Comparison of ENCODE assay signal across 17 mouse cellular contexts in genomic region chr8:70208130-70208529, GRCm38 (mm10). TPM values are rescaled to one million over a fixed set of nuclear protein-coding genes. Genes with fewer than 3 reads are reported as not detected.
DNase-seq lines count a peak whose midpoint lies in the region; ATAC-seq lines count a peak whose summit lies in the region.
"Had no signal": no experiment of that assay in that cellular context is flagged by ENCODE, and none has a peak within 500 bp of the region (broad histone marks: within the 10 kb centered on the region; RNA-seq: fewer than 3 reads in every experiment).

No protein-coding gene starts in this region.

- 23% methylated on average over 1 of the region's 1 CpGs for WGBS in kidney, embryonic 14.5 days
- 31% methylated on average over 1 of the region's 1 CpGs for WGBS in embryonic facial prominence, embryonic 10.5 days
- WGBS in liver, embryonic 11.5 days, result 70% methylated on average over 1 of the region's 1 CpGs

- no peaks in the 10 kb centered on the region for H3K36me3 ChIP-seq in kidney, embryonic 14.5 days (ENCODE audit: control insufficient read depth, insufficient read depth, low read length)
- H3K36me3 ChIP-seq in embryonic facial prominence, embryonic 10.5 days (replicated peaks), result no peaks in the 10 kb centered on the region
- no peaks in the 10 kb centered on the region for H3K36me3 ChIP-seq in liver, embryonic 11.5 days (ENCODE audit: control insufficient read depth, insufficient read depth, low read length)
- H3K36me3 ChIP-seq: hindbrain, embryonic 13.5 days; intestine, embryonic 15.5 days; neural tube, embryonic 12.5 days had no signal

- no peak overlapping the region for H3K4me3 ChIP-seq in kidney, embryonic 14.5 days (ENCODE audit: low read length)
- no peak overlapping the region for H3K4me3 ChIP-seq in embryonic facial prominence, embryonic 10.5 days
- H3K4me3 ChIP-seq in liver, embryonic 11.5 days (ENCODE audit: low read depth, low read length), result no peak overlapping the region
- H3K4me3 ChIP-seq: hindbrain, embryonic 13.5 days; intestine, embryonic 15.5 days; neural tube, embryonic 12.5 days had no signal

- ATAC-seq in kidney, embryonic 14.5 days (ENCODE audit: low FRiP score, low TSS enrichment), result no peak
- no peak for ATAC-seq in liver, embryonic 11.5 days (replicated peaks; ENCODE audit: low FRiP score)
- ATAC-seq: intestine, embryonic 15.5 days had no signal

- H3K9ac ChIP-seq in kidney, embryonic 14.5 days (ENCODE audit: low read depth, low read length), result no peak overlapping the region
- no peak overlapping the region for H3K9ac ChIP-seq in liver, embryonic 11.5 days (ENCODE audit: low read depth, low read length)
- H3K9ac ChIP-seq: hindbrain, embryonic 13.5 days; intestine, embryonic 15.5 days; neural tube, embryonic 12.5 days had no signal

- peak; percentile 80 for DNase-seq in kidney, adult 11 months
- DNase-seq in ES-CJ7 (ENCODE audit: low read depth, low spot score), result peak; percentile 51
- no peak for DNase-seq in embryonic facial prominence, embryonic 10.5 days (ENCODE audit: low spot score)
- no peak for DNase-seq in liver, embryonic 11.5 days (ENCODE audit: low spot score)
- no peak for DNase-seq in thymus, postnatal 25 days
- DNase-seq in cerebellum, adult 11 months, result no peak
- DNase-seq: adrenal gland, postnatal 36 days; cerebellum, postnatal 10 days; gastrocnemius, postnatal 36 days; layer of hippocampus, postnatal 36 days; left cerebral cortex, postnatal 4 days; right cerebral cortex, postnatal 4 days; thymus, adult 18-20 months had no signal

- no peak overlapping the region for H3K4me2 ChIP-seq in kidney, embryonic 14.5 days (replicated peaks; ENCODE audit: low read depth, low read length)
- H3K4me2 ChIP-seq in liver, embryonic 11.5 days, result peak overlapping the region; percentile 11; the same call in 1 of the 2 replicates
- H3K4me2 ChIP-seq: hindbrain, embryonic 13.5 days; intestine, embryonic 15.5 days; neural tube, embryonic 12.5 days had no signal

- peaks cover 12% of the 10 kb centered on the region; the same call in 1 of the 2 replicates for H3K4me1 ChIP-seq in kidney, embryonic 14.5 days (ENCODE audit: control insufficient read depth, insufficient read depth, low read length)
- H3K4me1 ChIP-seq in embryonic facial prominence, embryonic 10.5 days, result peaks cover 27% of the 10 kb centered on the region
- peaks cover 14% of the 10 kb centered on the region for H3K4me1 ChIP-seq in liver, embryonic 11.5 days (replicated peaks; ENCODE audit: control insufficient read depth, insufficient read depth, low read length)

- H3K27me3 ChIP-seq in kidney, embryonic 14.5 days (ENCODE audit: control insufficient read depth, insufficient read depth, low read length), result no peaks in the 10 kb centered on the region
- peaks cover 21% of the 10 kb centered on the region for H3K27me3 ChIP-seq in embryonic facial prominence, embryonic 10.5 days (replicated peaks; ENCODE audit: low read depth, poor library complexity, severe bottlenecking)
- H3K27me3 ChIP-seq in liver, embryonic 11.5 days (replicated peaks; ENCODE audit: control insufficient read depth, insufficient read depth, low read length), result no peaks in the 10 kb centered on the region
- H3K27me3 ChIP-seq: intestine, embryonic 15.5 days had no signal

- H3K27ac ChIP-seq in kidney, embryonic 14.5 days (ENCODE audit: low read depth, low read length), result no peak overlapping the region
- H3K27ac ChIP-seq in embryonic facial prominence, embryonic 10.5 days (replicated peaks), result 0 out of 2 replicates have a peak overlapping the region, but pooled peaks have one; percentile 24
- 0 out of 2 replicates have a peak overlapping the region, but pooled peaks have one; percentile 32 for H3K27ac ChIP-seq in liver, embryonic 11.5 days (ENCODE audit: low read depth, low read length)
- H3K27ac ChIP-seq: hindbrain, embryonic 13.5 days; intestine, embryonic 15.5 days; neural tube, embryonic 12.5 days had no signal

- H3K9me3 ChIP-seq in kidney, embryonic 14.5 days (ENCODE audit: control insufficient read depth, low read length), result no peaks in the 10 kb centered on the region
- no peaks in the 10 kb centered on the region for H3K9me3 ChIP-seq in embryonic facial prominence, embryonic 10.5 days
- H3K9me3 ChIP-seq in liver, embryonic 11.5 days (ENCODE audit: control insufficient read depth, low read length), result no peaks in the 10 kb centered on the region
- H3K9me3 ChIP-seq: hindbrain, embryonic 13.5 days; intestine, embryonic 15.5 days; neural tube, embryonic 12.5 days had no signal

RNA-seq across cellular contexts. Expression of gene Slc25a42, which starts 4.0 kb away (rescaled TPM):
- polyA plus RNA-seq in kidney, embryonic 14.5 days (2014; fragmentation: Nextera tagmentation; extraction: Ambion mirVana), result 2.1 and 3.0 TPM in 2 replicates
- polyA plus RNA-seq in embryonic facial prominence, embryonic 10.5 days (2016; fragmentation: Nextera tagmentation; extraction: Ambion mirVana), result 2.6 and 2.9 TPM in 2 replicates
- 7.1 and 7.9 TPM in 2 replicates for polyA plus RNA-seq in liver, embryonic 11.5 days (2014; fragmentation: Nextera tagmentation; extraction: Ambion mirVana)

RNA-seq across cellular contexts. Expression of gene Sugp2, which starts 25.9 kb away (rescaled TPM):
- polyA plus RNA-seq in kidney, embryonic 14.5 days (2014; fragmentation: Nextera tagmentation; extraction: Ambion mirVana), result 23.7 and 33.0 TPM in 2 replicates
- polyA plus RNA-seq in embryonic facial prominence, embryonic 10.5 days (2016; fragmentation: Nextera tagmentation; extraction: Ambion mirVana), result 47.0 and 50.8 TPM in 2 replicates
- 33.0 and 40.8 TPM in 2 replicates for polyA plus RNA-seq in liver, embryonic 11.5 days (2014; fragmentation: Nextera tagmentation; extraction: Ambion mirVana)

RNA-seq across cellular contexts. Expression of gene Armc6, which starts 26.1 kb away (rescaled TPM):
- polyA plus RNA-seq in kidney, embryonic 14.5 days (2014; fragmentation: Nextera tagmentation; extraction: Ambion mirVana), result 23.2 and 24.8 TPM in 2 replicates
- polyA plus RNA-seq in embryonic facial prominence, embryonic 10.5 days (2016; fragmentation: Nextera tagmentation; extraction: Ambion mirVana), result 30.8 and 31.9 TPM in 2 replicates
- 34.8 and 35.0 TPM in 2 replicates for polyA plus RNA-seq in liver, embryonic 11.5 days (2014; fragmentation: Nextera tagmentation; extraction: Ambion mirVana)

RNA-seq across cellular contexts. Expression of gene Tmem161a, which starts 36.0 kb away (rescaled TPM):
- 43.6 and 47.5 TPM in 2 replicates for polyA plus RNA-seq in kidney, embryonic 14.5 days (2014; fragmentation: Nextera tagmentation; extraction: Ambion mirVana)
- 66.1 and 72.1 TPM in 2 replicates for polyA plus RNA-seq in embryonic facial prominence, embryonic 10.5 days (2016; fragmentation: Nextera tagmentation; extraction: Ambion mirVana)
- 53.1 and 53.4 TPM in 2 replicates for polyA plus RNA-seq in liver, embryonic 11.5 days (2014; fragmentation: Nextera tagmentation; extraction: Ambion mirVana)

Comparison
In these comparisons a context has a peak if more than half of its experiments do, and no peak if none do; other contexts are left out.
1. DNase-seq: peak in kidney, adult 11 months (single experiment) and ES-CJ7 (single experiment); none in embryonic facial prominence, embryonic 10.5 days (single experiment), liver, embryonic 11.5 days (single experiment), thymus, postnatal 25 days (single experiment) and cerebellum, adult 11 months (single experiment).